9 mouse cellular contexts compared by ENCODE assay signal in genomic region chr5:111755330-111755729, GRCm38 (mm10). TPM values are rescaled to one million over a fixed set of nuclear protein-coding genes. Genes with fewer than 3 reads are reported as not detected.
A peak's percentile ranks its signal among the peaks of the same experiment; 100 is the strongest.
DNase-seq lines count a peak whose midpoint lies in the region; ATAC-seq and TF ChIP-seq lines count a peak whose summit lies in the region.
"Had no signal": no experiment of that assay in that cellular context is flagged by ENCODE, and none has a peak within 500 bp of the region (broad histone marks: within the 10 kb centered on the region; RNA-seq: fewer than 3 reads in every experiment).

No protein-coding gene starts in this region.

- no peak for TF ChIP-seq CTCF in heart, postnatal 0 days (IDR thresholded peaks at IDR 0.05; ENCODE audit: low read depth)

- peak; percentile 83 for ATAC-seq in heart, postnatal 0 days (ENCODE audit: insufficient read depth, low read depth)
- ATAC-seq in hindbrain, embryonic 16.5 days: 0 out of 2 replicates have a peak, but pooled peaks have one; percentile 47
- ATAC-seq in midbrain, embryonic 15.5 days (replicated peaks): peak; percentile 48; the same call in 1 of the 2 replicates
- ATAC-seq in cerebellum, adult (ENCODE audit: insufficient number of reproducible peaks, low FRiP score, low TSS enrichment): no peak

- no peak overlapping the region for H3K4me3 ChIP-seq in heart, postnatal 0 days (ENCODE audit: low read depth, low read length)
- no peak overlapping the region for H3K4me3 ChIP-seq in hindbrain, embryonic 16.5 days (ENCODE audit: low read length)
- H3K4me3 ChIP-seq in midbrain, embryonic 15.5 days: no peak overlapping the region

- no peak for TF ChIP-seq EP300 in heart, postnatal 0 days (IDR thresholded peaks at IDR 0.05; ENCODE audit: low read depth)

- H3K4me1 ChIP-seq in heart, postnatal 0 days (ENCODE audit: control insufficient read depth, insufficient read depth): no peaks in the 10 kb centered on the region
- H3K4me1 ChIP-seq in hindbrain, embryonic 16.5 days (ENCODE audit: control insufficient read depth, insufficient read depth, low read depth, low read length): peaks cover 10% of the 10 kb centered on the region
- H3K4me1 ChIP-seq in midbrain, embryonic 15.5 days: peaks cover 31% of the 10 kb centered on the region

- DNase-seq in heart, postnatal 0 days (ENCODE audit: low spot score): peak; percentile 52
- DNase-seq in heart, postnatal 14 days: no peak
- DNase-seq in adipocyte (ENCODE audit: low spot score): peak; percentile 21
- no peak for DNase-seq in left cerebral cortex, adult 11 months (ENCODE audit: low spot score)
- DNase-seq in adrenal gland, postnatal 10 days: no peak

- H3K36me3 ChIP-seq in heart, postnatal 0 days (replicated peaks; ENCODE audit: control insufficient read depth, insufficient read depth, low read length): no peaks in the 10 kb centered on the region
- H3K36me3 ChIP-seq in hindbrain, embryonic 16.5 days (ENCODE audit: control insufficient read depth, insufficient read depth, low read length): no peaks in the 10 kb centered on the region
- no peaks in the 10 kb centered on the region for H3K36me3 ChIP-seq in midbrain, embryonic 15.5 days (replicated peaks)

- H3K27me3 ChIP-seq in heart, postnatal 0 days (ENCODE audit: control insufficient read depth, insufficient read depth, low read length): no peaks in the 10 kb centered on the region
- no peaks in the 10 kb centered on the region for H3K27me3 ChIP-seq in hindbrain, embryonic 16.5 days (replicated peaks; ENCODE audit: control insufficient read depth, insufficient read depth, low read length)
- no peaks in the 10 kb centered on the region for H3K27me3 ChIP-seq in midbrain, embryonic 15.5 days (replicated peaks)

- WGBS in heart, postnatal 0 days: 15% methylated on average over 5 of the region's 5 CpGs
- WGBS in hindbrain, embryonic 16.5 days: 17% methylated on average over 5 of the region's 5 CpGs
- 8% methylated on average over 5 of the region's 5 CpGs for WGBS in midbrain, embryonic 15.5 days

- no peak overlapping the region for H3K4me2 ChIP-seq in heart, postnatal 0 days (ENCODE audit: low read depth, low read length)
- no peak overlapping the region for H3K4me2 ChIP-seq in hindbrain, embryonic 16.5 days (ENCODE audit: low read length)
- no peak overlapping the region for H3K4me2 ChIP-seq in midbrain, embryonic 15.5 days

- H3K27ac ChIP-seq in heart, postnatal 0 days (ENCODE audit: low read depth): 0 out of 2 replicates have a peak overlapping the region, but pooled peaks have one; percentile 3
- H3K27ac ChIP-seq in hindbrain, embryonic 16.5 days (ENCODE audit: low read depth, low read length): no peak overlapping the region; the same call in 1 of the 2 replicates
- H3K27ac ChIP-seq in midbrain, embryonic 15.5 days: peak overlapping the region; percentile 78; the same call in 1 of the 2 replicates

- H3K9ac ChIP-seq in heart, postnatal 0 days (replicated peaks; ENCODE audit: low read depth, low read length): no peak overlapping the region
- H3K9ac ChIP-seq in hindbrain, embryonic 16.5 days (ENCODE audit: low read depth, low read length): no peak overlapping the region
- no peak overlapping the region for H3K9ac ChIP-seq in midbrain, embryonic 15.5 days

- intact Hi-C loops in heart, postnatal 14 days (cut with DNase I): no loop called here

- H3K9me3 ChIP-seq in heart, postnatal 0 days (replicated peaks; ENCODE audit: control insufficient read depth, low read length): no peaks in the 10 kb centered on the region
- H3K9me3 ChIP-seq in hindbrain, embryonic 16.5 days (ENCODE audit: control insufficient read depth, low read length): no peaks in the 10 kb centered on the region
- no peaks in the 10 kb centered on the region for H3K9me3 ChIP-seq in midbrain, embryonic 15.5 days

RNA-seq across cellular contexts. Expression of gene Gm26897, which starts 21.6 kb away (rescaled TPM):
- total RNA-seq in heart, postnatal 0 days (2014; rRNA removed; ENCODE audit: low replicate concordance): not detected in 2 replicates
- polyA plus RNA-seq in heart, postnatal 0 days (2015; fragmentation: Nextera tagmentation; extraction: Ambion mirVana): not detected in 2 replicates
- not detected for total RNA-seq in heart, postnatal 14 days (2021)
- polyA plus RNA-seq in hindbrain, embryonic 16.5 days (2015; fragmentation: Nextera tagmentation; extraction: Ambion mirVana): not detected in 2 replicates
- not detected in 2 replicates for polyA plus RNA-seq in midbrain, embryonic 15.5 days (2015; fragmentation: Nextera tagmentation; extraction: Ambion mirVana)
- not detected for total RNA-seq in adrenal gland, postnatal 10 days (2021)
- total RNA-seq: layer of hippocampus, postnatal 10 days had no signal

Comparison
In these comparisons a context has a peak if more than half of its experiments do, and no peak if none do; other contexts are left out.
1. DNase-seq: peak in heart, postnatal 0 days (single experiment) and adipocyte (single experiment); none in heart, postnatal 14 days (0 of 2), left cerebral cortex, adult 11 months (single experiment) and adrenal gland, postnatal 10 days (single experiment).